Mouse (Mus musculus): ENCODE results near the gene Dennd1c.
A peak's percentile ranks its signal among the peaks of the same experiment; 100 is the strongest.
"Not testable (repeated sequence)": the region's sequence is repeated elsewhere in the genome, so short reads cannot be mapped to it uniquely, and the experiment has no call there.

Dennd1c gene

GRCm38 (mm10) chr17:57095855-57096622, 17.7 kb upstream of the Dennd1c start:
- peak; percentile 20 for DNase-seq (ENCODE audit: low spot score)

DNA sequence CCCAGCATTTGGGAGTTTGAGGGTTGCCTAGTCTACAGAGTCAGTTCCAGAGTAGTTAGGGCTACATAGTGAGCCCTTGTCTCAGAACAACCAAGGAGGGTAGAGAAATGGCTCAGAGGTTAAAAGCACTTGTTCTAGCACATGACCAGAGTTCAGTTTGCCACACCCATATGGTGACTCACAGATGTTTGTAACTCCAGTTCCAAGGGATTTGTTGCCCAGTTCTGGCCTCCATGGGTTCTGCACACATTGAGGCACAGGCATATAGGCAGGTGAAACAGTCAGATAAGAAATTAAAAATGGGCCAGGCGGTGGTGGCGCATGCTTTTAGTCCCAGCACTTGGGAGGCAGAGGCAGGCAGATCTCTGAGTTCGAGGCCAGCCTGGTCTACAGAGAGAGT, 15.9 kb upstream of the Dennd1c start:
- DNase-seq (ENCODE audit: low spot score): no peak

DNA sequence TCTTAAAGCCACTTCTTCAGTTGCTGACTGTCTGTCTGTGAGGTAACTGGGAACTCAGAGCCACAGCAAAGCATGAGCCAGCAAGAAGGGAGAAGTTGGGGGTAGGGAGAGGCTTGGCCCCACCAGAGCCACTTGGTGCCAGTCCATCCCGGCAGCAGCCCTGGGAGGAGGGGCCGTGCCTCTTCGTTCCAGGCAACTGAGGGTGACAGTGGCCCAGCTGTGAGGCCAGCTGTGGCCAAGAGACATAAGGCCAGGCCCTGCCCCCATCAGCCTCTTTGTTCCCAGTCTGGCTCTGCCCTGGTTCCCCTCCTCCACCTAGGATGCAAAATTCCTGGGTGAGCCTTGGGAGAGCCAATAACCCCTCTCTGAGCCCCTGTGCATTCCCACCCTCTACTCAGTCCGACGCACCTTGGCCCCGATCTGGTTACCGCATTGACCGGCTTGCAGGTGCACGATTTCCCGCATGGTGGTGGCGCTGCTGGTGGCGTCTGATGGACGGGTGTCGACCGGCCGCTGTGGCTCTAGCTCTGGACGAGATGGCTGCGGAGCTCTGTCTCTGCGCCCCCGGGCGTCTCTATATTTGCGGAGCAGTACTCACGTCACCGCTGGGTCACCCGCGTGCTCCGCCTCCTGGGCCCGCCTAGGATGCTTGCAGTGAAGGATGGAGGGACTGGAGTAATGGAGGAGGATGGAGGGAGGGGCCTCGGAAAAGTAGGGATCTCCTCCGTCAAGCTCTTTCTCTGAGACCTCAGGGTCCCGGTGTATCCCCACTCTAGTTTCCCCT, 8.9 kb upstream of the Dennd1c start, which contains the start of gene Tubb4a:
TSS of gene Tubb4a (minus strand) at position 734 of the 784 bp plus-strand sequence.
- DNase-seq (ENCODE audit: low spot score): no peak

DNA sequence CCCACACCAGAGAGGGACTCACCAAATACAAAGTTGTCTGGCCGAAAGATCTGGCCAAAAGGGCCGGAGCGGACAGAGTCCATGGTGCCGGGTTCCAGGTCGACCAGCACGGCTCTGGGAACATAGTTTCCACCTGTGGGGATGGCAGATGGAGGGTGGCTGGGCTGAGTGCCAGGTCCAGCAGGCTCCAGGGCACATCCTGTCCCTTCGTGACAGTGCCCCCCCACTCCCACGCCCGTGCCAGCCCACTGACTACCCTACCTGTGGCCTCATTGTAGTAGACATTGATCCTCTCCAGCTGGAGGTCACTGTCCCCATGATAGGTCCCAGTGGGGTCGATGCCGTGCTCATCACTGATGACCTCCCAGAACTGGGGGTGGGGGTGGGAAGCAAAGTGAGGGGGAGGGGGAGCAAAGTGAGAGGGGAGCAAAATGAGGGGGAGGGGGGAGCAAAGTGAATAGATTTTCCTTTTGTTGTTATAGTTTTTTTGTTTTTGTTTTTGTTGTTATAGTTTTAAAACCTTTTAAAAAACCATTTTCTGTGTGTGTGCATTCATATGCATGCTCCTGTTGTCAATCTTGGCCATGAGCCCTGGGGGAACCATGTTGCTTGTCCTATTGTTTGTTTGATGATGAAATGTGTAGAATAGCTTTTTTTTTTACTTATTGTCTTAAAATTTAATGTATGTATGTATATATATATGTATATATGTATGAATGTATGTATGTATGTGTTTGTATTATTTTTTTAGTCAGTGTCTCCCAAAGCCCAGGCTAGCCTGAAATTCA, 7.8 kb upstream of the Dennd1c start:
- no peak for DNase-seq (ENCODE audit: low spot score)

DNA sequence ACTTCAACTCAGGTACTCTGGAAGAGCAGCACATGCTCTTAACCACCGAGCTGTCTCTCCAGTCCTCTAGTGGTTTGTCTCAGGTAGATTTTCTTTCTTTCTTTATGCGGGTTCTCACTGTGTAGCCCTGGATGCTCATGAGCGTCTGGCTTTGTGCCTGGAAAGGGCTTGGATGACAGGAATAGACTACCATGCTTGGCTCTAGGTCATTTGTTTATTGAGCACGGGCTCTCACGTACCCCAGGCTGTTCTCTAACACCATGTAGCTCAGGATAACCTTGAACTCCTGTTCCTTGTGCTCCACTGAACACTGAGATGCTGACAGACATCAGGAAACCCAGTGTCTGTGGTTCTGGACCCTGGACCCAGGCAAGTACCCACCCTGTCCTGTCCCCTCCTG, 4.2 kb upstream of the Dennd1c start:
- no peak for DNase-seq (ENCODE audit: low spot score)

DNA sequence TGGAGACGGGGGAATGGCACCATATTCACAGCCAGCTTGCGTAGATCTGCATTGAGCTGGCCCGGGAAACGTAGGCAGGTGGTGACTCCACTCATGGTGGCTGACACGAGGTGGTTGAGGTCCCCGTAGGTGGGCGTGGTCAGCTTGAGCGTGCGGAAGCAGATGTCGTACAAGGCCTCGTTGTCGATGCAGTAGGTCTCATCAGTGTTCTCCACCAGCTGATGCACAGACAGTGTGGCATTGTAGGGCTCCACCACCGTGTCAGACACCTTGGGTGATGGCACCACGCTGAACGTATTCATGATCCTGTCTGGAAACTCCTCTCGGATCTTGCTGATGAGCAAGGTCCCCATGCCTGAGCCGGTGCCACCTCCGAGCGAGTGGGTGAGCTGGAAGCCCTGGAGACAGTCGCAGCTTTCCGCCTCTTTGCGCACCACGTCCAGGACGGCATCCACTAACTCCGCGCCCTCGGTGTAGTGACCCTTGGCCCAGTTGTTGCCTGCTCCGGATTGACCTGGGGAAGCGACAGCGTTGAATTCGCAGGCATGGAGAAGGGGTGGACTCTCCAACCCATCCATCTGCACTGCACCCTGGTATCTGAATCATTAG, 3.0 kb upstream of the Dennd1c start:
- DNase-seq (ENCODE audit: low spot score): no peak

DNA sequence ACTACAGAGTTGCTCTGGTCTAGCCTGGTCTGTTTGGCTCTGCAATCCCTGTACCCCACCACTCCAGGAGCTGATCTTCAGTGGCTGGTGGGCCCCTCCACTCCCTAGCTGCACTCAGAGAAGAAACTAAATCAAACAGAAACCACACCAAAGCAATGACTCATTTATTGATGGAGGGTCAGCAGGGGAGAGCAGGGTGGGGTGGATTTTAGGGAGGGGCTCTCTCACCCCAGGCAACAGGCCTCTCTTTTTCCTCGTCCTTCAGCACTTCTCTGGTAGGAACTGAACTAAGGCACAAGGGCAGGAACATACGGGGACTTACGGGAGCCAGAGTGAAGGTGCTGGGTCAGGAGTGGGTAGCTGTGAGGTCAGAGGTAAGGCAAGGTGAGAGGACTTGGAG, 1.6 kb upstream of the Dennd1c start:
- no peak for DNase-seq (ENCODE audit: low spot score)

DNA sequence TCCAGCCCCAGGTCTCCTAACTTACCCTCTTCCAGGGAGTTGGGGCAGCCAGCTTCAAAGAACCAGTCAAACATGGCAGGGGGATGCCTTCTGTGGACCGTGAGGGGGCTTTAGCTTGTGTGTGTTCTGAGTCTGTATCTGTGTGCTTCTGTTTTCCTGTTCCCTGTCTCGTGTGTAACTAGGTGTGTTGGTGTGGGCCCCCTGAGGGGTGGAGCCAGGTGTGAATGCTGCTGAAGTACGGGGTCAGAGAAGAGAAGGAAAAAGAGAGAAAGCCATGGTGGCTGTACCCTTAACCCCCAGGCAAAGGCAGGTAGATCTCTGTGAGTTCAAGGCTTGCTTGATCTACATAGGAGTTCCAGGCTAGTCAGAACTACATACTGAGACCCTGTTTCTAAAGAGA, 1.4 kb downstream of the Dennd1c start:
- no peak for DNase-seq (ENCODE audit: low spot score)

DNA sequence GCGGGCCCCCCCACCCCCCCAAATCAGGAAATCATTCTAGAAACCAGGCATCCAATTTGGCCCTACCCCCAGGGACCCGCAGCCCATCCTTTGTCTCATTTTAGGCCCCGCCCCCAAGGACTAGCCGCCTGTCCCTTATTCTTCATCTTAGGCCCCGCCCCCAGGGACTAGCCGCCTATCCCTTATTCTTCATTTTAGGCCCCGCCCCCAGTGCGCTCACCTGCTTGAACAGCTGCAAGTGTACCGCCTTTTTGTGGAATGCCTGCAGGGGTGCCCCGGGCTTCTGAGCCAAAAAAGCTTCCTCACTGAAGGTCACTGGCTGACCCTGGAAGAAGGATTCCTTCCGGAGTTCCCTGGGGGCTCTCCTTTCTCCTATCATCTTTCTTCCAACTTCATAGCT, 7.6 kb downstream of the Dennd1c start:
- DNase-seq (ENCODE audit: low spot score): no peak

DNA sequence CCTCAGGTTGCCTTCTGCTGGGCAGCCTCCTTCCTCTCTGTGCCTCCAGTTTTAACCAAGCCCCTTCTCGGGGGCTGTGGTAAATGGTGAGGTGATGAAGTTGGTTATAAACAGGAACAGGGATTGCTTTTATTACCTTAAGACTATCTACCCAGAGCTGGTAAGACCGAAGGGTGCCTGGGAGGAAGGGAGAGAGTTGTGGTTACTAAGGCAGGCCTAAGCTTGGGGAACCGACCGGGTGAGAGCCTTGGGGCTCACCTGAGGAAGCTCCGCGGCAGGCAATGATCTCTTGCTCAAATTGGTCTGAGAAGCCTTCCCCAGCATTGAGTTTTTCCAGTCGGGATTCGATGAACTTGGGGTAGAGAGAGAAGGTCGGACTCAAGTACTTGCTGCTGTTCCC, 8.0 kb downstream of the Dennd1c start:
- DNase-seq (ENCODE audit: low spot score): no peak

- DNase-seq (ENCODE audit: low spot score): no peak
Observed at GRCm38 (mm10) chr17:57066908-57067307, 11.4 kb downstream of the Dennd1c start.

GRCm38 (mm10) chr17:57063031-57063430, 15.3 kb downstream of the Dennd1c start:
- DNase-seq (ENCODE audit: low spot score): no peak

GRCm38 (mm10) chr17:57062548-57062947, 15.8 kb downstream of the Dennd1c start:
- DNase-seq (ENCODE audit: low spot score): no peak

GRCm38 (mm10) chr17:57062011-57062521, 16.2 kb downstream of the Dennd1c start:
- peak; percentile 29 for DNase-seq (ENCODE audit: low spot score)

- DNase-seq (ENCODE audit: low spot score): no peak
Observed at GRCm38 (mm10) chr17:57061069-57061468, 17.2 kb downstream of the Dennd1c start.

GRCm38 (mm10) chr17:57060231-57060801, 18.0 kb downstream of the Dennd1c start:
- peak; percentile 90 for DNase-seq (ENCODE audit: low spot score)

GRCm38 (mm10) chr17:57059486-57059977, 18.8 kb downstream of the Dennd1c start, which contains the start of gene Slc25a23:
Gene Slc25a23 (minus strand): TSS chr17:57059863.
- peak; percentile 61 for DNase-seq (ENCODE audit: low spot score)

GRCm38 (mm10) chr17:57058891-57059485, 19.3 kb downstream of the Dennd1c start, which contains the start of gene Crb3:
Gene Crb3 (plus strand): TSS chr17:57059105.
- no peak for DNase-seq (ENCODE audit: low spot score)

GRCm38 (mm10) chr17:57056246-57056645, 22.1 kb downstream of the Dennd1c start:
- no peak for DNase-seq (ENCODE audit: low spot score)

GRCm38 (mm10) chr17:57051679-57052078, 26.6 kb downstream of the Dennd1c start:
- not testable (repeated sequence) for DNase-seq (ENCODE audit: low spot score)

DNA sequence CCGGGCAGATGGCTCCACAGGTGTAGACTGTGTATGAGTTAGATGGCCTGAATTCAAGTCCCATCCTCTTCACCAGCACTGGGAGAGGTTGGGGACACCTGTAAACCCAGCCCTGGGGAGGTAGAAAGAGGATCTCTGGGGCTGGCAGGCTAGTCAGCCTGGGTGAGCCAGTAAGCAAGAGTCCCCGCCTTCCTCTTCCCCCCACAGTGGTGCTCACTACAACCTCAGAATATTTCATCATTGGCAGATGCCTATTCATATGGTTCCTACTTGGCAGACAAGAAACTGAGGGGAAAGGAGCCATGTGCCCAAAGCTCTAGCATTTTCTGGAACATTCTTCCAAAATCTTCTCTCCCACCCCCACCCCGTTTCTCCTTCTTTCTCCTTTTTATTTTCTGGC, 29.5 kb downstream of the Dennd1c start:
- DNase-seq (ENCODE audit: low spot score): no peak
